Mouse (Mus musculus): ENCODE results near the gene Olfr747. TPM values are rescaled to one million over a fixed set of nuclear protein-coding genes. Genes with fewer than 3 reads are reported as not detected.

The Olfr747 gene
- polyA plus RNA-seq, 1 experiment from 2014 or later: not detected

Other genes with a start within 250 kb of the Olfr747 start
- not detected in 2 replicates for gene Olfr740, start 247.7 kb downstream of the Olfr747 start, polyA plus RNA-seq (2014; fragmentation: Nextera tagmentation; extraction: Ambion mirVana)
- gene Olfr741, start 220.5 kb downstream of the Olfr747 start, polyA plus RNA-seq (2014; fragmentation: Nextera tagmentation; extraction: Ambion mirVana): not detected in 2 replicates
- not detected in 2 replicates for gene Olfr742, start 189.6 kb downstream of the Olfr747 start, polyA plus RNA-seq (2014; fragmentation: Nextera tagmentation; extraction: Ambion mirVana)
- gene Olfr743, start 171.4 kb downstream of the Olfr747 start, polyA plus RNA-seq (2014; fragmentation: Nextera tagmentation; extraction: Ambion mirVana): not detected in 2 replicates
- not detected in 2 replicates for gene Olfr744, start 78.3 kb downstream of the Olfr747 start, polyA plus RNA-seq (2014; fragmentation: Nextera tagmentation; extraction: Ambion mirVana)
- gene Olfr745, start 53.8 kb downstream of the Olfr747 start, polyA plus RNA-seq (2014; fragmentation: Nextera tagmentation; extraction: Ambion mirVana): not detected in 2 replicates
- not detected in 2 replicates for gene Olfr746, start 46.1 kb downstream of the Olfr747 start, polyA plus RNA-seq (2014; fragmentation: Nextera tagmentation; extraction: Ambion mirVana)
- gene Olfr748, start 14.2 kb upstream of the Olfr747 start, polyA plus RNA-seq (2014; fragmentation: Nextera tagmentation; extraction: Ambion mirVana): not detected in 2 replicates
- gene Olfr749, start 51.9 kb upstream of the Olfr747 start, polyA plus RNA-seq (2014; fragmentation: Nextera tagmentation; extraction: Ambion mirVana): not detected in 2 replicates
- 118 and 131 TPM in 2 replicates for gene Ttc5, start 92.3 kb upstream of the Olfr747 start, polyA plus RNA-seq (2014; fragmentation: Nextera tagmentation; extraction: Ambion mirVana)
- not detected in 2 replicates for gene Ccnb1ip1, start 114.5 kb upstream of the Olfr747 start, polyA plus RNA-seq (2014; fragmentation: Nextera tagmentation; extraction: Ambion mirVana)
- gene Parp2, start 114.6 kb upstream of the Olfr747 start, polyA plus RNA-seq (2014; fragmentation: Nextera tagmentation; extraction: Ambion mirVana): 43.7 and 51.5 TPM in 2 replicates
- 3.1 and 6.1 TPM in 2 replicates for gene Tep1, start 177.4 kb upstream of the Olfr747 start, polyA plus RNA-seq (2014; fragmentation: Nextera tagmentation; extraction: Ambion mirVana)
- 1.8 and 2.5 TPM in 2 replicates for gene Klhl33, start 204.3 kb upstream of the Olfr747 start, polyA plus RNA-seq (2014; fragmentation: Nextera tagmentation; extraction: Ambion mirVana)
- 110 TPM in 2 replicates for gene Osgep, start 231.7 kb upstream of the Olfr747 start, polyA plus RNA-seq (2014; fragmentation: Nextera tagmentation; extraction: Ambion mirVana)
- gene Apex1, start 231.8 kb upstream of the Olfr747 start, polyA plus RNA-seq (2014; fragmentation: Nextera tagmentation; extraction: Ambion mirVana): 166 and 180 TPM in 2 replicates
- gene Pip4p1, start 237.7 kb upstream of the Olfr747 start, polyA plus RNA-seq (2014; fragmentation: Nextera tagmentation; extraction: Ambion mirVana): 68.4 and 98.6 TPM in 2 replicates
- 15.4 and 22.8 TPM in 2 replicates for gene Pnp, start 237.9 kb upstream of the Olfr747 start, polyA plus RNA-seq (2014; fragmentation: Nextera tagmentation; extraction: Ambion mirVana)

All from neural tube, embryonic 14.5 days (tissue).